Mouse (Mus musculus): ENCODE data around the gene Osmr.

Osmr gene

DNA sequence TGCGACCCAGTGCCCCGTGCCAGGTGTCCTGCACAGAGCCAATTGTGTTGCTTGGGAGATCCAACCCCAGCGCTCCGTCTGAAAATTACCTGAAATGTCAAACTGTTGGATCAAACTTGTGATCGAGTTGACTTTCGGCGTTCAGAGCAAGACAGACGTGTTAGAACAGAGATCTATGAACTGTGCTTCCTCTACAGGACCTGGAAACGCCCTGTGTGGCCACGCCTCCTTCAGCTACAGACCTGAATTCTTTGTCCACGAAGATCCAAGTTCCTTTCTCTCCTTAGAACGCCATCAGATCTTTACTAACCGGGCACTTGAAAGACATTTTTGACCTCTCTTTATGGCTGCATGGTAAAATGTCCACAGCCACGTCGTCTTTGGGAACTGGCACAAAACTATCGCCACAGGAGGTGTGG, at the start of gene Osmr:
Gene Osmr, minus strand, starts transcription at position 369 of the 419 bp plus-strand sequence.
- no peaks in the 10 kb centered on the region; the same call in 1 of the 2 replicates for H3K27me3 ChIP-seq (ENCODE audit: control insufficient read depth, insufficient read depth, low read length, poor library complexity, severe bottlenecking)
- peak; percentile 9 for DNase-seq (ENCODE audit: low read depth, low spot score)
- no peaks in the 10 kb centered on the region for H3K36me3 ChIP-seq (ENCODE audit: control insufficient read depth, insufficient read depth, low read length, poor library complexity, severe bottlenecking)

DNA sequence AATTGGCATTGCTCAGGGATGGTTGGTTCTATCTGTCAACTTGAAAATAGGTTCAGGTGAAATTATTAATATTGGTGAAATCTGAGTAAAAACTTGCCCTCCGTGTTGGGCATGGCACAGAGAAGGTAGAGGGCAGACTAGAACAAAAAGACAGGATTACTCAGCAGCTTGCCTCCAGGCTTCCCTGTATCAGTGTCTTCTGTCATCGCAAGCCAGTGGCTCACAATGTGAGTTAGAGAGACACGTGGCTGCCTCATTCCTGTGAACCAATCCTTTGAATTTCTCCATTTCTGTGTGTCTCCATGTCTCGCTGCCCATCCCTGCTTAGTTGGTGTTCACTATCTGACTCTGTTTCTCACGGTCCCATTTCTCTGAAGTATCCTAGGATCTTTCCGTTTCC, 44.6 kb upstream of the Osmr start:
- Histone ChIP-seq H3K27me3 (ENCODE audit: control insufficient read depth, insufficient read depth, low read length, poor library complexity, severe bottlenecking) (no peaks in the 10 kb centered on the region), H3K36me3 (ENCODE audit: control insufficient read depth, insufficient read depth, low read length, poor library complexity, severe bottlenecking) (no peaks in the 10 kb centered on the region)
- DNase-seq (ENCODE audit: low read depth, low spot score): no peak

DNA sequence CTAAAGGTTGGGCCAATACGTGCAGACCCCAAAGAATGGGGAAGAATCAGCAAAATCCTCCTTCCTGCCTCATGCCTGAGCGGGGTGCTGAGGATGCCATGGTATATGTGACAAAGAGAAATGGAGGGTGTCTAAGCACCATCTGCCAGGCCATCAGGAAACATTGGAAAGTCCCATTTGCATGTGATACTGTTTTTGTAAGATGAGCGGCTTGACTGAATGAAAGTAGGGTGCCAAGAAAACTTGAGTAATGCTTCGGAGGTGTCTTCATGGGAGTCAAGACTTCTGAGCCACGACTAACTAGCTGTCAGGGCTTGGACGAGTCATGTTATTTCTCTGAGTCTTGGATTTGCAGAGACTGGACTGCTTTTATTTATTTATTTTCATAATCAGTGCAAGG, 39.4 kb upstream of the Osmr start:
- no peak for DNase-seq (ENCODE audit: low read depth, low spot score)
- no peaks in the 10 kb centered on the region for H3K27me3 ChIP-seq (ENCODE audit: control insufficient read depth, insufficient read depth, low read length, poor library complexity, severe bottlenecking)
- H3K36me3 ChIP-seq (ENCODE audit: control insufficient read depth, insufficient read depth, low read length, poor library complexity, severe bottlenecking): no peaks in the 10 kb centered on the region

DNA sequence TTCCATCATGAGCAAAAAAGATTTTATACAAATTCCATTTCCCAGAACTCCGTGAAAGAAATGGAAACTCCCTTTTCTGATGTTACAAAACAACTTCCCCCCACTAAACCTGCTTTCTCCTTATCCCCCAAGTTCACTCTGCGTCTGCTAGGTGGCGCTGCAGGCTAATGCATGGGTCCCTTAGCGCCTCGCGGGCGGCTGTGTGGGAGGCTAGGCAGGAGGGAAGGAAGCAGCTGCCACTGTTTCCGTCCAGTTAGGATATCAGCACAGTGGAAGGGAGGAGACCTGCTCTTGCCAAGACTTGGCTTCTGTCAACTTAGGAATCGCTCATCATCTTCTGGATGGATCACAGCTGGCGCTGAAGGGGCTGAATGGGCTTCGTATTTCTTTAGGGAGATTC, 34.9 kb upstream of the Osmr start:
- DNase-seq (ENCODE audit: low read depth, low spot score): peak; percentile 83
- H3K27me3 ChIP-seq (ENCODE audit: control insufficient read depth, insufficient read depth, low read length, poor library complexity, severe bottlenecking): no peaks in the 10 kb centered on the region; the same call in 1 of the 2 replicates

DNA sequence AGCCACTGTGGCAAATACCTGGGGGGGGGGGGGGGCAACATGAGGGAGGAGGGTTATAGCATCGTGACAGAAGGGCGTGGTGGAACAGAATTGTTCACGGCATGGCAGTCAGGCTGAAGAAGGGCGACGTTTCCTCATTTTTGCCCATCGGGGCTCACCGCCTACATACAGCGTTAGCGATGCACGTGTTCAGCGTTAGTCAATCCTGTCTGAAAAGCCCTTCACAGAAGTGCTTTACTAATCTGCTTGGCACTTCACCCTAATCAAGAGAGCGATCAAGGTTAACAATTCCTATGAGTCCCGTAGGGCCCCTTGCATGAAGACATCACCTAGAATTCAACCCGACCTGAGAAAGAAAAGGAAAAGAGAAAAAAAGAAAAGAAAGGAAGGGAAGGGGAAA, 34.3 kb upstream of the Osmr start:
- DNase-seq (ENCODE audit: low read depth, low spot score): peak; percentile 42
- Histone ChIP-seq H3K36me3 (ENCODE audit: control insufficient read depth, insufficient read depth, low read length, poor library complexity, severe bottlenecking) (no peaks in the 10 kb centered on the region), H3K27me3 (ENCODE audit: control insufficient read depth, insufficient read depth, low read length, poor library complexity, severe bottlenecking) (no peaks in the 10 kb centered on the region; the same call in 1 of the 2 replicates)

More for the DNA sequence above, 34.9 kb upstream of the Osmr start:
- no peaks in the 10 kb centered on the region for H3K36me3 ChIP-seq (ENCODE audit: control insufficient read depth, insufficient read depth, low read length, poor library complexity, severe bottlenecking)

DNA sequence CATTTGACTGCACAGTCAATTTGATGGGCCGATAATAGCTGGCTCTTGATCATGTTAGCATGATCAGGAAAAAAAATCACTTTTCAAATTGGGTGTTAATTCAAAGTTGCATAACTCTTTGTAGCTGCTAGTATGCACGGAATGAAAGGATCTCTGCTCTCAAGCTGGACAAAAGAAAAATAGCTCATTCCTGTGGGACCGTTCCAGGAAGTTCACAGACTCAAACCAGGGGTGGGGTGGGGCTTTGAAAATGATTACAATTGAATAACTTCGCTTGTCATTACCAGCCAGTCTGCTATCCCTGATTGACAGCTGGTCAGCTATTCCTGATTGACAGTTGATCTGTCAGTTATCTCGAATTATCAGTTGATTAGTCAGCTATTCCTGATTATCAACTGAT, 33.8 kb upstream of the Osmr start:
- Histone ChIP-seq H3K36me3 (ENCODE audit: control insufficient read depth, insufficient read depth, low read length, poor library complexity, severe bottlenecking) (no peaks in the 10 kb centered on the region), H3K27me3 (ENCODE audit: control insufficient read depth, insufficient read depth, low read length, poor library complexity, severe bottlenecking) (no peaks in the 10 kb centered on the region; the same call in 1 of the 2 replicates)
- no peak for DNase-seq (ENCODE audit: low read depth, low spot score)

DNA sequence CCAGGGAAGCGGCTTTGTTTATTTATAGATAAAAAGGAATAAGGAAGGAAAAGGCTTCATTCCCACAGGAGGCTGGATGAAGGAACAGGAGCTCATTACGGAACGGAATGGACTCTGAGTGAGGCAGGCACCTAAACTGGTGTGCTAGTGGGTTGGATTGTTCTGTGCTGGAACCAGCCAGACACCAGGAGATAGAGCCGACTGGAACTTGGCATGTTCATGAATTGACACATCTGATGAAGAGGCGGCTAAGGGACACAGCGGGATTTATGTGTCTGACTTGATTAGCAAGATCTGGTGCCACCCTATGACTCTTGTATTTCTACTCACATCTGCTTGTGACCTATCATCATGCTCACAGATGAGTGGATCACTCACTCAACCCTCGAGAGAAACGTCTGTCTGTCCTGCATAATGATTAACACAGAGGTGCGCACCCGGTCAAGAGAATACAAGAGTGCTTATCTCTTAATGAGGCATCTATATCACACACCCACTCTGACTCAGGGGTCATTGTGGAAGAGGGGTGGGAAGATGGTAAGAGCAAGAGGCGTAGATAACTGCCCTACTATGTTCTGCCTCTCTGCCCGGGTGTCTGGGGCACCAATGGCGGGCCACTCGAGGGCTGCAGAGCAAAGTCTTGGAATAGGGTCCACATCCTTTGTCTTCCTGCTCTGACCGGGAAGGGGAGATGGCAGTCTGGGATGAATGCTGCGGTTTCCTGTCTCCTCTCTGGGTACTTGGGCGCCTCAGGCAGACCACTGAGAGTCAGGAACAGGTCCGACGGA, 31.7 kb upstream of the Osmr start:
- Histone ChIP-seq H3K27me3 (ENCODE audit: control insufficient read depth, insufficient read depth, low read length, poor library complexity, severe bottlenecking) (no peaks in the 10 kb centered on the region; the same call in 1 of the 2 replicates), H3K36me3 (ENCODE audit: control insufficient read depth, insufficient read depth, low read length, poor library complexity, severe bottlenecking) (no peaks in the 10 kb centered on the region)
- DNase-seq (ENCODE audit: low read depth, low spot score): no peak

DNA sequence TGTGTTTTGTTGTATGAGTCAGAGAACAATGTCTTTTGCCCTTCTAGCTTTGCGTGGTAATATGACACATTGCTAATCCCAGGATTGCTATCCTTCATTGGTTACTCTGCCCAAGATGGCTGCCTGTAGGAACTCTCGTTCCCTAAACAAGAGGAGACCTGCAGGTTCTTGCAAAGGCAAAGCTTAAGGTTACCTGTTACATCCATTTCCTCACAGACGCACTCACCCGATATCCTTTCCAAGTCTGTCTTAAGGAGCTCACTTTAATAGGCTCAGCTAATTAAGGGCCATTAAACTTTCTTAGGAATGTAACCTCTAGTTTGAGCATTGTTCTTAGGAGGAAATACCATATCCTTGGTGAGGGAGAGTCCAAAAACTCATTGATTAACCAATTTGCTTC, 31.0 kb upstream of the Osmr start:
- Histone ChIP-seq H3K27me3 (ENCODE audit: control insufficient read depth, insufficient read depth, low read length, poor library complexity, severe bottlenecking) (no peaks in the 10 kb centered on the region; the same call in 1 of the 2 replicates), H3K36me3 (ENCODE audit: control insufficient read depth, insufficient read depth, low read length, poor library complexity, severe bottlenecking) (no peaks in the 10 kb centered on the region)
- no peak for DNase-seq (ENCODE audit: low read depth, low spot score)

DNA sequence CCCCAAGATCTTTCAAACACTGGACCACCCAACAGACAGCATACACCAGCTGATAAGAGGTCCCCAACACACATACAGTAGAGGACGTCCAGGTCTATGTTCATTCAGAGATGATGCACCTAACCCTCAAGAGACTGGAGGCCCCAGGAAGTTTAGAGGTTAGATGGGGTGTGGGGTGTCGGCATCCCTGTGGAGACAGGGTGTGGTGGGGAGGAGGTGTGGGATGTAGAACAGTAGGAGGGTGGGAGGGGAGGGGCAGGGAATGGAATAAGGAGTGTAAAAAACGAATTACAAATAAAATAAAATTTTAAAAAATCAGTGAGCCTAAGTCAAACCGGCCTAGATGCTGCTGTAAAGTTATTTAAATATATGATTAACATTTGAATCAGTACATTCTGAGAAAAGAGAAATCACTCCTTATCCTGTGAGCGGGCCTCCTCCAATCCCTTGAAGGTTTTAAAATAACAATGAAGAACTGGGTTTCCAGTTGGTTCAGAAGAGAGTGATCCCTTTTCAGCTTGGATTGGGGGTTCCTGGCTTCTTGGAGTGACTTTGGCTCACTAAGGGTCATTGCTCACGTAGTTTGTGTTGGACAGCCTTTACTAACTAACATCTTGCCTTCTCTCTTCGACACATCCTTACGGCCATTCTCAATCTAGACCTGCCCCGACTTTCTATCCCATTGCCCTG, 28.7 kb upstream of the Osmr start:
- Histone ChIP-seq H3K36me3 (ENCODE audit: control insufficient read depth, insufficient read depth, low read length, poor library complexity, severe bottlenecking) (no peaks in the 10 kb centered on the region), H3K27me3 (ENCODE audit: control insufficient read depth, insufficient read depth, low read length, poor library complexity, severe bottlenecking) (no peaks in the 10 kb centered on the region; the same call in 1 of the 2 replicates)
- DNase-seq (ENCODE audit: low read depth, low spot score): no peak

DNA sequence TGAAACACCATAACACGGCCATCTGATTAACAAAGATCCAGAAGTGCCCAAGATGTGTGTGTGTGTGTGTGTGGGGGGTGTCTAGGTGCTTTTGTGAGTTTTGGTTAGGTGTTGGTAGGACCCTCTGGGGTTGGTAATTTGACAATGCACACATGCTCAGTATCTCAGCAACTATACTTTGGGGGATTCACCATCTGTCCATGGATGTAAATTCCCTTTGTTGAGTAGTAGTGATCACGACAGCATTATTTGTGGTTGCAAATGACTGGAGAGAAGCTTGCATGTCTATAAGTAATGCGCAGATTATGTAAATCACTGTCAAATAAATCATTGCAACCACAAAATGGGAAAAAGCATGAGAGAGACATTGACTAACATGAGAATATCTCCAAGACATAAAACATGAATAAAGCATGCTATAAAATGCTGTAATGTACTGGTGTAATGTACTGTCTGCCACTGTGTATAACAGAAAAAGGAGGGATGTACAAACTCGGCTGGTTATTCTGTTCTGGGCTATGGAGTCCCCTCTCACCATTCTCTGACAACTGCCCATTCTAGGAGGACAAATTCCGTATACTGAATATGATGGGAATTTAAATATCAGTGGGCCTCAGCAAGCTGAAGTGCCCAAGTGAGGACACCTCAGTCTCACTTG, 27.3 kb upstream of the Osmr start:
- Histone ChIP-seq H3K27me3 (ENCODE audit: control insufficient read depth, insufficient read depth, low read length, poor library complexity, severe bottlenecking) (no peaks in the 10 kb centered on the region), H3K36me3 (ENCODE audit: control insufficient read depth, insufficient read depth, low read length, poor library complexity, severe bottlenecking) (no peaks in the 10 kb centered on the region)
- no peak for DNase-seq (ENCODE audit: low read depth, low spot score)

DNA sequence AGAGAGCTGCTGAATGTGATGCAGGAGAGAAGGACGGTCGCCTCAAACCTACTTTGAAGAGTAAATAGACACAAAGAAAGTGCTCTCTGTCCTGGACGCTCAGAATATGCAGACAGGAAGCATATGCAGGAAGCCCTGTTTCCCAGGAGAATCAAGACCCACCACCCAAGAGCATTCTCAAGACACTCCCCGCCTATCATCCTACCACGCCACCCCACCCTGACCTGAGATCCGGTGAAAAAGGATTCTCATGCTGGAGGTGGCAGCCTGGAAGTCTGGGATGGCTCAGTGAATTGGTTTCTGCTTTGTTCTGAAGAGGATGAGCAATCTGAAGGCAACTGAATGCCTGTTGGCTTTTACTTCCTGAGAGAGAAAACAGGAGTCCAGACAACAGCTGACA, 26.5 kb upstream of the Osmr start:
- Histone ChIP-seq H3K27me3 (ENCODE audit: control insufficient read depth, insufficient read depth, low read length, poor library complexity, severe bottlenecking) (no peaks in the 10 kb centered on the region), H3K36me3 (ENCODE audit: control insufficient read depth, insufficient read depth, low read length, poor library complexity, severe bottlenecking) (no peaks in the 10 kb centered on the region)
- DNase-seq (ENCODE audit: low read depth, low spot score): no peak

DNA sequence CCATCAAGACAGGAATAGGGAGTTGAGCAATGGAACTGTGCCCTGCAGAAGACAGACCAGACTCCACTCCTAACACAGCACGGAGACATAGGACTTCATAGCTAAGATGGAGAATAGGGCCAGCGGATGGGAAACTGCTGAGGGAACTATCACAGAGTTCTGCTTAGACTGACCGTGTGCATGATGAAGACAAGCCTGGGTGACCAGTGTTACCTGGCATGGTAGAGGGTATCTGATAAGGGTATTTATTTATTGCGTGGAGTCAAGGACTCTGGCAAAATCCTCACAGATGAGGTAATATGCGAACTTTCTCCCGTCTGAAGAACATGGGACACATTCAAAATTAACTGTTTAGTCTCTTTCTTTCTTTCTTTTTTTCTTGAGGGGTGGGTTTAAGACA, 9.5 kb upstream of the Osmr start:
- DNase-seq (ENCODE audit: low read depth, low spot score): no peak
- H3K27me3 ChIP-seq (ENCODE audit: control insufficient read depth, insufficient read depth, low read length, poor library complexity, severe bottlenecking): no peaks in the 10 kb centered on the region
- no peaks in the 10 kb centered on the region for H3K36me3 ChIP-seq (ENCODE audit: control insufficient read depth, insufficient read depth, low read length, poor library complexity, severe bottlenecking)

DNA sequence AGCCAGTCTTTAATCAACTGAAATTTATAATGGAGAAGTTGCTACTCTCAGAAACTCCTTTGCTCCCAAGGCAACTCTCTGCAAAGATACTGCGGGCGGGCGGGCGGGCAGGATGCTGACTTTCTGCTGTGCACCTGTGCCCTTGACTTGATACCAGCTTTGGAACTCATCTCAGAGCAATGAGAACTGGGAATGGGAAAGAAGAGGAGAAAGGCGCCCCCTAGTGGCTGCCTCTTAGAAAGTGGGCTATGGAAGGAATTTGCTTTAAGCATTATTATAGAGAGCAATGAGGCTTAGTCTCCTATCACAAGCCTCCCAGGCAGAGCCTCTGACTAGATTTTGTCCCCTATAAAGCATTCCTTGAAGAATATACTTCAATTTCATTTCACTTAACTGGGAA, 9.0 kb upstream of the Osmr start:
- peak; percentile 53 for DNase-seq (ENCODE audit: low read depth, low spot score)
- Histone ChIP-seq H3K27me3 (ENCODE audit: control insufficient read depth, insufficient read depth, low read length, poor library complexity, severe bottlenecking) (no peaks in the 10 kb centered on the region), H3K36me3 (ENCODE audit: control insufficient read depth, insufficient read depth, low read length, poor library complexity, severe bottlenecking) (no peaks in the 10 kb centered on the region)

DNA sequence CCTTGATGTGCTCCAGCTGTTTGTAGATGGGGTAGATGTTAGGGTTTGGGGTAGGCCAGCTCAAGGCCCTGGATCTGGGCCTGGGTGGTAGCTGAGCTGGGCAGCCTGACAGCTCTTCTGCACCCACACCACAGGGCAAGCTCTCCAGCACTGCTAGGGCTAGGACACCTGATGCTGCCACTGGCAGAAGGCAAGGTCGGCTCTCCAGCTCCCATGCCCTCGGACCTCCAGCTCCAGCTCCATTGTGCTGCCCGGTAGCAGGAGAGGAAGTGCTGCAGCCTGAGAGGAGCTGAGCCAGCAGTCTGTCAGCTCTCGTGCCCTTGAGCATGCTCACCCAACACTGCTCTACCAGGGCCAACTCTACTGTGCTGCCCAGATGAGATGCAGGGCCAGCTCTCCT, 8.3 kb upstream of the Osmr start:
- no peak for DNase-seq (ENCODE audit: low read depth, low spot score)
- Histone ChIP-seq H3K36me3 (ENCODE audit: control insufficient read depth, insufficient read depth, low read length, poor library complexity, severe bottlenecking) (no peaks in the 10 kb centered on the region), H3K27me3 (ENCODE audit: control insufficient read depth, insufficient read depth, low read length, poor library complexity, severe bottlenecking) (no peaks in the 10 kb centered on the region)

DNA sequence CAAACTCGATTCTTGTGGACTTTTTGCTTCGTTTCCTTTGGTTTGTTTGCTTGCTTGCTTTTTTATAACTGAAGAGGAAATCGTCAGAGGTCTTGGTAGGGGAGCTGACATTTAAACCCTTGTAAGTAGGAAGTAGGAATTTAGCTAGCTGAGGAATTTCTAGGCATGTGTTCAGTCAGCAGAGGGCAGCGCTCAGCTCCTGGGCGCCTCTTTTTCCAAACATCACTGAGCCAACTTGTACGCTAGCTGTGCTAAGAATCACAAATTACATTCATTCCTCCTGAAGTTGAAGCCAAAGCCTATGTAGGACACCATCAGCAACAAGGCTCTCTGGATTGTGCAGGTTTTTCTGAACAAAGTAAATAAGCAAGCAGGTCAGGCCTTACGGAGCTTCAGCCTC, 7.4 kb upstream of the Osmr start:
- H3K36me3 ChIP-seq (ENCODE audit: control insufficient read depth, insufficient read depth, low read length, poor library complexity, severe bottlenecking): no peaks in the 10 kb centered on the region
- H3K27me3 ChIP-seq (ENCODE audit: control insufficient read depth, insufficient read depth, low read length, poor library complexity, severe bottlenecking): no peaks in the 10 kb centered on the region
- no peak for DNase-seq (ENCODE audit: low read depth, low spot score)

All from splenic B cell, adult 2 months (primary cell).